Mouse (Mus musculus) intestine, embryonic 14.5 days (tissue): ENCODE data around the gene Pard3. TPM values are rescaled to one million over a fixed set of nuclear protein-coding genes. Genes with fewer than 3 reads are reported as not detected.
A peak's percentile ranks its signal among the peaks of the same experiment; 100 is the strongest.

Source experiments
- ATAC-seq: fragments of 200-750 bp; cut with Nextera tagmentation; replicated peaks from 2 replicates; pipeline ENCODE4 v1.8.0; 2017; ENCODE audit warnings: low read depth, moderate number of reproducible peaks, moderate TSS enrichment, moderate library complexity; ENCODE audit not compliant: low FRiP score, low TSS enrichment
- DNase-seq: peaks from one replicate; pipeline ENCODE4 v3.0.0-alpha.2; 2018; ENCODE audit warnings: low spot score
- H3K27ac ChIP-seq: fragments of 300-500 bp; sonication (generic); 2 replicates; pipeline ENCODE4 v1.5.1; 2014; ENCODE audit warnings: low read depth, mild to moderate bottlenecking, control low read depth
- H3K27me3 ChIP-seq: fragments of 300-500 bp; sonication (generic); replicated peaks from 2 replicates; pipeline ENCODE4 v1.6.1; 2014; ENCODE audit warnings: low read length, control low read depth; ENCODE audit not compliant: control insufficient read depth, insufficient read depth
- H3K36me3 ChIP-seq: fragments of 300-500 bp; sonication (generic); 2 replicates; pipeline ENCODE4 v1.6.1; 2014; ENCODE audit warnings: low read length, control low read depth; ENCODE audit not compliant: control insufficient read depth, insufficient read depth
- H3K4me1 ChIP-seq: fragments of 300-500 bp; sonication (generic); replicated peaks from 2 replicates; pipeline ENCODE4 v1.6.1; 2014; ENCODE audit warnings: low read length, control low read depth, mixed read lengths; ENCODE audit not compliant: control insufficient read depth, insufficient read depth
- H3K4me2 ChIP-seq: fragments of 300-500 bp; sonication (generic); 2 replicates; pipeline ENCODE4 v1.6.1; 2014; ENCODE audit warnings: low read length
- H3K4me3 ChIP-seq: fragments of 300-500 bp; sonication (generic); 2 replicates; pipeline ENCODE4 v1.5.1; 2014; ENCODE audit warnings: low read depth, low read length, control low read depth, mixed read lengths
- H3K9ac ChIP-seq: fragments of 300-500 bp; sonication (generic); 2 replicates; pipeline ENCODE4 v1.6.1; 2014; ENCODE audit warnings: mild to moderate bottlenecking, low read length
- H3K9me3 ChIP-seq: fragments of 300-500 bp; sonication (generic); 2 replicates; pipeline ENCODE4 v1.6.1; 2016; ENCODE audit warnings: low read length, control low read depth; ENCODE audit not compliant: control insufficient read depth
- WGBS: fragments of 180-500 bp; shearing (Covaris S2); extraction: QIAGEN DNeasy Blood & Tissue Kit; methylation state at CpG from one replicate; pipeline ENCODE4 v1.1.7; 2014; 5-methylcytosine and 5-hydroxymethylcytosine counted together
- polyA plus RNA-seq: library from polyadenylated mRNA; unstranded; fragments of >200 nt; fragmentation: Nextera tagmentation; extraction: Ambion mirVana; gene quantifications from 2 replicates; pipeline ENCODE4 v1.2.1, GENCODE M21; 2014

The Pard3 gene
- polyA plus RNA-seq = 33.4 and 36.6 TPM in 2 replicates

GRCm38 (mm10) chr8:127063551-127064360 lies at the start of gene Pard3:
Gene Pard3, plus strand, starts transcription at chr8:127063893.
- Histone ChIP-seq H3K9ac (peak within 1 kb of the TSS; percentile 96), H3K36me3 (no peaks in the 10 kb centered on the region), H3K4me1 (peaks cover 31% of the 10 kb centered on the region), H3K4me3 (peak within 1 kb of the TSS; percentile 78), H3K9me3 (no peaks in the 10 kb centered on the region), H3K27ac (peak within 1 kb of the TSS; percentile 99), H3K4me2 (peak within 1 kb of the TSS; percentile 75), H3K27me3 (no peaks in the 10 kb centered on the region)
- under 1% methylated on average over 65 of the region's 98 CpGs for WGBS
- ATAC-seq = peak; percentile 92
- DNase-seq = peak; percentile 88

GRCm38 (mm10) chr8:127021830-127022229 lies 41.9 kb upstream of the Pard3 start:
- no peak overlapping the region for H3K27ac ChIP-seq
- ATAC-seq (no peak), DNase-seq (no peak)
- no peak overlapping the region for H3K9ac ChIP-seq
- H3K4me1 ChIP-seq = no peaks in the 10 kb centered on the region
- no peak overlapping the region for H3K4me3 ChIP-seq
- no peaks in the 10 kb centered on the region for H3K27me3 ChIP-seq
- no peaks in the 10 kb centered on the region for H3K36me3 ChIP-seq
- H3K9me3 ChIP-seq = no peaks in the 10 kb centered on the region
- 92% methylated on average over 1 of the region's 1 CpGs for WGBS
- no peak overlapping the region for H3K4me2 ChIP-seq

GRCm38 (mm10) chr8:127025256-127025717 lies 38.4 kb upstream of the Pard3 start:
- Histone ChIP-seq H3K4me2 (no peak overlapping the region), H3K36me3 (no peaks in the 10 kb centered on the region), H3K4me3 (no peak overlapping the region), H3K9ac (no peak overlapping the region), H3K4me1 (no peaks in the 10 kb centered on the region), H3K9me3 (no peaks in the 10 kb centered on the region), H3K27ac (no peak overlapping the region), H3K27me3 (no peaks in the 10 kb centered on the region)
- ATAC-seq (no peak; the same call in 1 of the 2 replicates), DNase-seq (peak; percentile 53)
- WGBS = 39% methylated on average over 11 of the region's 11 CpGs

DNA sequence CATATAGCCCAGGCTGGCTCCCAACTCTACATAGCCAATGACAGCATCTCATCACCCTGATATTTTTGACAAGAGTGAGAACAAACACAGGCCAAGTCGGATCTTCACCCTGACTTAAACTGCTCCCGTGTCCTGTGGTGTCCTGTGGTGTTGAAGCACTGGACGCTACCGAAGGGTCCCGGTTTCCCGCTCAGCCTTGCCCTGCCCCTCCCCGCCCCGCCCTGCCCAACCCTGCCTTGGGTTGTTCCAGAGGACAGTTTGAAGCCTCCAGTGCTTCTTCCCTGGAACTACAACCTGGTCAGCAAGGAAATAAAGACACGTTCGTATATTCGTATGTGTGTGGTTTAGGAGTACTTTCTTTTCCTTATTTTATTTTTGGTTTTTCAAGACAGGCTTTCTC lies 37.9 kb upstream of the Pard3 start:
- Histone ChIP-seq H3K9ac (no peak overlapping the region), H3K4me1 (no peaks in the 10 kb centered on the region), H3K4me3 (no peak overlapping the region), H3K9me3 (no peaks in the 10 kb centered on the region), H3K4me2 (no peak overlapping the region), H3K27ac (no peak overlapping the region), H3K36me3 (no peaks in the 10 kb centered on the region), H3K27me3 (no peaks in the 10 kb centered on the region)
- WGBS = 47% methylated on average over 11 of the region's 11 CpGs
- DNase-seq (no peak), ATAC-seq (no peak)

GRCm38 (mm10) chr8:127031476-127031875 lies 32.2 kb upstream of the Pard3 start:
- H3K4me3 ChIP-seq = no peak overlapping the region
- 76% methylated on average over 5 of the region's 5 CpGs for WGBS
- no peak for ATAC-seq

DNA sequence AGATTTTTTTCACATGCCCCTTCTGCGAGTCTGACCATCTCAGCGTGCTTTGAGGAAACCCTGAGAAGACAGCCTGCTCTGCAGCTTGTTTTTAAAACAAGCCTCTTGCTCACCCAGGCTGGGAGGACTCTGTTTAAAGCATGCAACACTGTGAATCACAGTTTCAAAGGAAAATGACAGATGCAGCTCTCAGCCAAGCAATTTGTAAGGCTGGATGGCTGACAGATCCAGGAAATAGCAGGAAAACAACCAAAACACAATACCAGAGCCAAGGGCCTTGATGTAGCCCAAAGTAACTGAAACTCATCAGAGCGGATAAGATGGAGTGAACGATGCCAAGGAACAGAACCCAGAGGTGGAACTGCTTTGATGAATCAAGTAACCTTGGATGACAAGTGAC lies 24.8 kb upstream of the Pard3 start:
- Histone ChIP-seq H3K9ac (no peak overlapping the region), H3K4me2 (no peak overlapping the region), H3K36me3 (no peaks in the 10 kb centered on the region), H3K27ac (no peak overlapping the region), H3K4me1 (0 out of 2 replicates have a peak, but pooled peaks cover 3% of the 10 kb centered on the region), H3K9me3 (no peaks in the 10 kb centered on the region), H3K27me3 (no peaks in the 10 kb centered on the region), H3K4me3 (no peak overlapping the region)
- DNase-seq (no peak), ATAC-seq (no peak)
- WGBS = 72% methylated on average over 4 of the region's 4 CpGs

More at GRCm38 (mm10) chr8:127031476-127031875, 32.2 kb upstream of the Pard3 start:
- Histone ChIP-seq H3K27ac (no peak overlapping the region), H3K27me3 (no peaks in the 10 kb centered on the region), H3K4me1 (no peaks in the 10 kb centered on the region), H3K36me3 (no peaks in the 10 kb centered on the region), H3K4me2 (no peak overlapping the region), H3K9me3 (no peaks in the 10 kb centered on the region), H3K9ac (no peak overlapping the region)
- no peak for DNase-seq

DNA sequence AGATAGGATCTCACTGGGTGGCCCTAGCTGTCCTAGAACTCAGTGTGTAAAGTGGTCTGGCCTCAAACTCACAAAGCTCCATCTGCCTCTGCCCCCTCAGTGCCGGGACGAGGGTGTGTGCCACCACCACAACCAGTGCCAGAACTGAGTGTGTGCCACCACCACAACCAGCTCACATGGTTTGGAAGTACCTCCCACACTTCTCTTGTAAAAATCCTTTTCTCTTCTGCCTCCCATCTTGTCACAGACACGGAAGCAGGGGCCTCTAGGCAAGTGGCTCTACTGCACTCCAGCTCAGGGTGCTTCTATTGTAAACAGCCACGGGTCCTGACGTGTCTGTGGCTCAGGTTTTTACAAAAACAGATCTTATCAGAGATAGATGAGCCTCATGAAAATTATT lies 13.7 kb upstream of the Pard3 start:
- no peaks in the 10 kb centered on the region for H3K9me3 ChIP-seq
- no peak overlapping the region for H3K9ac ChIP-seq
- H3K4me2 ChIP-seq = no peak overlapping the region
- H3K4me1 ChIP-seq = no peaks in the 10 kb centered on the region; the same call in none of the 2 replicates
- no peak for DNase-seq
- no peak overlapping the region for H3K4me3 ChIP-seq
- H3K27me3 ChIP-seq = no peaks in the 10 kb centered on the region
- H3K27ac ChIP-seq = no peak overlapping the region
- H3K36me3 ChIP-seq = no peaks in the 10 kb centered on the region
- ATAC-seq = no peak
- WGBS = 50% methylated on average over 5 of the region's 5 CpGs

GRCm38 (mm10) chr8:127052132-127052531 lies 11.6 kb upstream of the Pard3 start:
- H3K9me3 ChIP-seq = no peaks in the 10 kb centered on the region
- DNase-seq = no peak
- 64% methylated on average over 10 of the region's 10 CpGs for WGBS
- no peak overlapping the region for H3K9ac ChIP-seq
- no peak overlapping the region for H3K4me2 ChIP-seq
- H3K27me3 ChIP-seq = no peaks in the 10 kb centered on the region
- no peaks in the 10 kb centered on the region; the same call in none of the 2 replicates for H3K4me1 ChIP-seq
- H3K27ac ChIP-seq = no peak overlapping the region
- H3K4me3 ChIP-seq = no peak overlapping the region
- no peaks in the 10 kb centered on the region for H3K36me3 ChIP-seq
- no peak for ATAC-seq

DNA sequence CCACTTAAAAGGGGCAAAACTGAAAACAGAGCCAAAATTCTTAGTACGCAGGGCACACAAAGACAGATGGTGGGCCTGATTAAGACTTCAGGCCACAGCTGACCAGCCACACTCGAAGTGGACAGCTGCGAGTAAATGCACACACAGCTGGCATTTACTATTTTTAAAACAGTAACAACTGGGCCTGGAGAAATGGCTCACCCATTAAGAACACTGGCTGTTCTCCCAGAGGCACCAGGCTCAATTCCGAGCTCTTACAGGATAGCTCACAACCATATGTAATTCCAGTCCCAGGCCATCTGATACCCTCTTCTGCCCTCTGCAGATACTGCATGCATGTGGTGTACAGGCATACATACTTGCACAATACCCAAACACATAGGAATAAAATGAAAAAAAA lies 8.6 kb upstream of the Pard3 start:
- no peak for DNase-seq
- WGBS = 37% methylated on average over 4 of the region's 4 CpGs

More for the DNA sequence above, 8.6 kb upstream of the Pard3 start:
- Histone ChIP-seq H3K4me3 (no peak overlapping the region), H3K36me3 (no peaks in the 10 kb centered on the region), H3K9ac (no peak overlapping the region), H3K4me1 (no peaks in the 10 kb centered on the region; the same call in none of the 2 replicates), H3K27ac (no peak overlapping the region), H3K9me3 (no peaks in the 10 kb centered on the region), H3K4me2 (no peak overlapping the region), H3K27me3 (no peaks in the 10 kb centered on the region)
- no peak for ATAC-seq
